Mouse (Mus musculus) midbrain, postnatal 0 days (tissue): Measurements from ENCODE around the gene Npas2. TPM values are rescaled to one million over a fixed set of nuclear protein-coding genes. Genes with fewer than 3 reads are reported as not detected.

Experiments used
- ATAC-seq: fragments of 200-750 bp; cut with Nextera tagmentation; 2 replicates; pipeline ENCODE4 v1.8.0; 2017; ENCODE audit warnings: moderate number of reproducible peaks, mild to moderate bottlenecking, moderate TSS enrichment, moderate library complexity; ENCODE audit not compliant: low FRiP score
- DNase-seq: peaks from one replicate; pipeline ENCODE4 v3.0.0-alpha.2; 2015; ENCODE audit warnings: low spot score
- H3K27ac ChIP-seq: fragments of 300-500 bp; sonication (generic); 2 replicates; pipeline ENCODE4 v1.5.1; 2014; ENCODE audit warnings: low read depth, mild to moderate bottlenecking, low read length, mixed read lengths
- H3K27me3 ChIP-seq: fragments of 300-500 bp; sonication (generic); 2 replicates; pipeline ENCODE4 v1.6.1; 2014; ENCODE audit warnings: low read length, control low read depth, mixed read lengths; ENCODE audit not compliant: insufficient read depth
- H3K36me3 ChIP-seq: fragments of 300-500 bp; sonication (generic); 2 replicates; pipeline ENCODE4 v1.6.1; 2014; ENCODE audit warnings: low read length, control low read depth, mixed read lengths; ENCODE audit not compliant: insufficient read depth
- H3K4me1 ChIP-seq: fragments of 300-500 bp; sonication (generic); 2 replicates; pipeline ENCODE4 v1.6.1; 2014; ENCODE audit warnings: mild to moderate bottlenecking, control low read depth, antibody characterized with exemption, low read length, mixed read lengths; ENCODE audit not compliant: insufficient read depth
- H3K4me2 ChIP-seq: fragments of 300-500 bp; sonication (generic); 2 replicates; pipeline ENCODE4 v1.6.1; 2014; ENCODE audit warnings: low read depth, mild to moderate bottlenecking, low read length, mixed read lengths; ENCODE audit not compliant: poor library complexity, severe bottlenecking
- H3K4me3 ChIP-seq: fragments of 300-500 bp; sonication (generic); 2 replicates; pipeline ENCODE4 v1.5.1; 2014; ENCODE audit warnings: low read depth, mild to moderate bottlenecking, low read length, moderate library complexity
- H3K9ac ChIP-seq: fragments of 300-500 bp; sonication (generic); replicated peaks from 2 replicates; pipeline ENCODE4 v1.6.1; 2014; ENCODE audit warnings: mild to moderate bottlenecking, low read length, moderate library complexity, mixed read lengths; ENCODE audit not compliant: poor library complexity, severe bottlenecking
- H3K9me3 ChIP-seq: fragments of 300-500 bp; sonication (generic); 2 replicates; pipeline ENCODE4 v1.6.1; 2016; ENCODE audit warnings: low read length, control low read depth
- CTCF ChIP-seq: IDR thresholded peaks from 2 replicates; pipeline ENCODE4 v1.5.1; 2016; ENCODE audit warnings: antibody characterized with exemption, mild to moderate bottlenecking
- WGBS: fragments of 180-500 bp; shearing (Covaris S2); extraction: QIAGEN DNeasy Blood & Tissue Kit; methylation state at CpG from one replicate; pipeline ENCODE4 v1.1.7; 2014; 5-methylcytosine and 5-hydroxymethylcytosine counted together
- polyA plus RNA-seq: library from polyadenylated mRNA; unstranded; fragments of >200 nt; fragmentation: Nextera tagmentation; extraction: Ambion mirVana; gene quantifications from 2 replicates; pipeline ENCODE4 v1.2.1, GENCODE M21; 2015
- total RNA-seq: library from RNA; depleted of rRNA; stranded (reverse); fragments of >200 nt; gene quantifications from 2 replicates; pipeline ENCODE4 v1.2.3, GENCODE M21; 2014

Gene Npas2
- total and polyA plus RNA-seq, 2 experiments from 2014 or later, result 1.2 to 1.5 TPM

GRCm38 (mm10) chr1:39179806-39180205, 13.7 kb upstream of the Npas2 start:
- no peak overlapping the region for H3K9ac ChIP-seq
- no peak overlapping the region for H3K27ac ChIP-seq
- ATAC-seq, result no peak
- H3K36me3 ChIP-seq, result no peaks in the 10 kb centered on the region
- no peaks in the 10 kb centered on the region for H3K4me1 ChIP-seq
- no peak for TF ChIP-seq CTCF
- no peak overlapping the region for H3K4me2 ChIP-seq
- H3K4me3 ChIP-seq, result no peak overlapping the region
- WGBS, result 95% methylated on average over 11 of the region's 11 CpGs
- H3K9me3 ChIP-seq, result no peaks in the 10 kb centered on the region
- DNase-seq, result no peak
- no peaks in the 10 kb centered on the region for H3K27me3 ChIP-seq

- no peak overlapping the region for H3K27ac ChIP-seq
- 100% methylated on average over 1 of the region's 1 CpGs for WGBS
- DNase-seq, result no peak
- H3K4me1 ChIP-seq, result no peaks in the 10 kb centered on the region
- H3K4me2 ChIP-seq, result no peak overlapping the region
- no peaks in the 10 kb centered on the region for H3K27me3 ChIP-seq
- H3K4me3 ChIP-seq, result no peak overlapping the region
- no peak overlapping the region for H3K9ac ChIP-seq
- TF ChIP-seq CTCF, result peak; percentile 8; the same call in 1 of the 2 replicates
- no peaks in the 10 kb centered on the region for H3K36me3 ChIP-seq
- no peak for ATAC-seq
- no peaks in the 10 kb centered on the region for H3K9me3 ChIP-seq
Measured at GRCm38 (mm10) chr1:39180517-39180916, 13.0 kb upstream of the Npas2 start.

GRCm38 (mm10) chr1:39181901-39182300, 11.6 kb upstream of the Npas2 start:
- Histone ChIP-seq H3K9me3 (no peaks in the 10 kb centered on the region), H3K9ac (no peak overlapping the region), H3K27ac (no peak overlapping the region), H3K36me3 (no peaks in the 10 kb centered on the region), H3K4me2 (no peak overlapping the region), H3K27me3 (no peaks in the 10 kb centered on the region), H3K4me3 (no peak overlapping the region), H3K4me1 (no peaks in the 10 kb centered on the region)
- WGBS, result 87% methylated on average over 4 of the region's 4 CpGs
- no peak for TF ChIP-seq CTCF
- ATAC-seq (no peak), DNase-seq (no peak)

GRCm38 (mm10) chr1:39185833-39186232, 7.7 kb upstream of the Npas2 start:
- no peak for TF ChIP-seq CTCF
- 76% methylated on average over 5 of the region's 5 CpGs for WGBS
- Histone ChIP-seq H3K27me3 (no peaks in the 10 kb centered on the region), H3K9ac (no peak overlapping the region), H3K4me3 (no peak overlapping the region), H3K4me1 (no peaks in the 10 kb centered on the region), H3K36me3 (no peaks in the 10 kb centered on the region), H3K27ac (no peak overlapping the region), H3K4me2 (no peak overlapping the region), H3K9me3 (no peaks in the 10 kb centered on the region)
- no peak for DNase-seq
- no peak for ATAC-seq

- no peak overlapping the region for H3K4me2 ChIP-seq
- 59% methylated on average over 6 of the region's 6 CpGs for WGBS
- no peak overlapping the region for H3K27ac ChIP-seq
- H3K9me3 ChIP-seq, result no peaks in the 10 kb centered on the region
- no peak for DNase-seq
- no peaks in the 10 kb centered on the region for H3K27me3 ChIP-seq
- ATAC-seq, result no peak
- H3K36me3 ChIP-seq, result no peaks in the 10 kb centered on the region
- no peaks in the 10 kb centered on the region for H3K4me1 ChIP-seq
- H3K4me3 ChIP-seq, result no peak overlapping the region
- TF ChIP-seq CTCF, result no peak
- no peak overlapping the region for H3K9ac ChIP-seq
Measured at GRCm38 (mm10) chr1:39186711-39187437, 6.7 kb upstream of the Npas2 start.

GRCm38 (mm10) chr1:39191122-39191521, 2.4 kb upstream of the Npas2 start:
- ATAC-seq (no peak), DNase-seq (no peak)
- Histone ChIP-seq H3K27me3 (peaks cover 2% of the 10 kb centered on the region), H3K4me3 (no peak overlapping the region), H3K36me3 (no peaks in the 10 kb centered on the region), H3K4me2 (no peak overlapping the region), H3K9ac (no peak overlapping the region), H3K27ac (no peak overlapping the region), H3K9me3 (no peaks in the 10 kb centered on the region), H3K4me1 (0 out of 2 replicates have a peak, but pooled peaks cover 2% of the 10 kb centered on the region)
- TF ChIP-seq CTCF, result no peak
- 80% methylated on average over 5 of the region's 5 CpGs for WGBS
